Mouse (Mus musculus) cortical plate, adult 2 months (tissue): Measurements from ENCODE around the gene Tex21.

ENCODE experiments used
- CTCF ChIP-seq: fragments of 200-500 bp; IDR thresholded peaks from 2 replicates; pipeline ENCODE4 v1.5.1; 2011; ENCODE audit warnings: mild to moderate bottlenecking, control low read depth, low read length; ENCODE audit not compliant: insufficient read depth; ENCODE audit errors: extremely low read depth
- POLR2A ChIP-seq: fragments of 200-500 bp; IDR thresholded peaks from 2 replicates; pipeline ENCODE4 v1.6.1; 2011; ENCODE audit warnings: mild to moderate bottlenecking, low read length, control low read depth; ENCODE audit not compliant: insufficient read depth; ENCODE audit errors: extremely low read depth

DNA sequence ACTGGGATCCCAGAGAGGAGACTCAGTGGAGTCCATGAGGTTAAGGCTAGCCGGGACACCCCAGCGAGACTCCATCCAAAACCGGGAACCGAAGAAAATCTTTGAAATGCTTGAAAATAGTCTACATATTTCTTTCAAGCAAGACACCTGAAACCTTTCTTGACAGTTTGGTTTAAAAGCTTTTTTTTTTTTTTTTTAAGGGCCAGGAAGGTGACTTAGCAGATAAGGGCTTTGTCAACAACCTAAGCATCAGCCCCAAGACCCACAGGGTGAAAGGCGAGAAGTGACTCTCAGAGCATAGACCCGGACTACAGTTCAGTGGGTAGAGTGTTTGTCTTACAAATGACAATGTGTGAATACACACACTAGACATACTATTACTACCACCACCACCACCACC is 11.3 kb downstream of the Tex21 start:
- TF ChIP-seq CTCF, result no peak
- TF ChIP-seq POLR2A, result no peak
